Mouse (Mus musculus): ENCODE data around the gene Fam83f. TPM values are rescaled to one million over a fixed set of nuclear protein-coding genes. Genes with fewer than 3 reads are reported as not detected.

The Fam83f gene
- polyA plus RNA-seq, 1 experiment from 2014 or later, result 0.37 TPM

DNA sequence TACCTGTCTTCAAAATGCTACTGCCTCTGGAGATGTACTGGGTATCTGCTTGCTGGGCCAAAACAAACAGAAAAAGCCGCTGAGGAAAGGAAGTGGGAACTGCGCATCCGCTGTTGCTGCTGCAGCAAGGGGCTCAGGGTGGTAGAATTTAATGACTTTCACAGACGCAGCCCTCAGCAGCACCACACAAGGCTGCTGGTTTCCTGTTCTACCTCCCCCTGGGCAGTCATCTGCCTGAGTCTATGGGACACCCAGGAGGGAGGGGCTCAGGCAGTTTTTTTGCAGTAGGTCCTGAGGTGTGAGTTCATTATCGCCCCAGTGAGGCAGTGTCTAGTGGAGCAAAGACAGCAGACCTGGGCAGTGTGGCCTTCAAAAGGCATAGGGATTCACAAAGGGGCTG is 25.9 kb downstream of the Fam83f start:
- no peak overlapping the region for H3K27ac ChIP-seq
- no peak overlapping the region for H3K4me3 ChIP-seq
- WGBS, result 70% methylated on average over 5 of the region's 5 CpGs
- no peaks in the 10 kb centered on the region for H3K9me3 ChIP-seq
- no peaks in the 10 kb centered on the region for H3K36me3 ChIP-seq (replicated peaks)
- no peaks in the 10 kb centered on the region for H3K27me3 ChIP-seq (ENCODE audit: poor library complexity, severe bottlenecking)
- DNase-seq (ENCODE audit: extremely low spot score, low spot score), result no peak
- peaks cover 24% of the 10 kb centered on the region for H3K4me1 ChIP-seq

DNA sequence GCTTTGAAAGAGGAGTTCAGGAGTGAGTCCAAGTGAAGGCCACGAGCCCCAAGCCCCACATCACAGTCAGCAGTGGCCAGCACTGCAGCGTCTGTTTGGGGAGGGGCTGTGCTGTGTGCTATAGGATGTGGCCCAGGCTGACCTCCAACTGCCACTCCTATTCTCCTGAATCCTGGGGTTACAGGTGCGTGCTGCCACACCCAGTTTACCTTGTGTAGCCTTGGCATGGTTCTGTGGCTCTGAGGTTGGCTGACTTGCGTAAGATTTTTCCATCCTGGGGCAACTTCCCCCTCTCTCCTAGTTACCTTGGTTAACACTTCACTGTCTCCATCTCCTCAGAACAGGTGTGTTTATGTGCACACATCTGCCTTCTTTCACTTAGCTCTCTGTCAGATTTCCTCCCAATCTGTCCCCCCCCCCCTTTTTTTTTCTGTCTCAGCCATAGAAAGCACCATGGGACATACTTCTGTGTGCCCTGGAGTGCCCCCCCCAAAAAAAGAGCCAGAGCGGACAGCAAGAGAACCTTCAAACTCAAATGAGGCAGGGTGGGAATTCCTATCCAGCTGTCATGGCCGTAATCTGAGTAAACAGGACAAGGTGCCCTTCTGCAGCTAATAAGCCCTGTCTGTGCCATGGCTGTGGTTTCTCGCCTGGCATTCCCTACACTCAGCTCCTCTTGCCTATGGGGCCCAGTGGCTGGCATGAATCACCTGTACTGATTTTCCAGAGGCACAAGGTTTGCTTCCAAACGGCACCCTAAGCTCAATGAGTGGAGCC is 30.0 kb downstream of the Fam83f start:
- WGBS, result 77% methylated on average over 8 of the region's 8 CpGs
- Histone ChIP-seq H3K4me1 (peaks cover 19% of the 10 kb centered on the region), H3K36me3 (replicated peaks) (no peaks in the 10 kb centered on the region), H3K27ac (no peak overlapping the region), H3K4me3 (no peak overlapping the region), H3K9me3 (no peaks in the 10 kb centered on the region), H3K27me3 (ENCODE audit: poor library complexity, severe bottlenecking) (no peaks in the 10 kb centered on the region)
- DNase-seq (ENCODE audit: extremely low spot score, low spot score), result no peak

GRCm38 (mm10) chr15:80702910-80703309 is 31.3 kb downstream of the Fam83f start:
- Histone ChIP-seq H3K27ac (no peak overlapping the region), H3K9me3 (no peaks in the 10 kb centered on the region), H3K4me3 (no peak overlapping the region), H3K4me1 (peaks cover 22% of the 10 kb centered on the region), H3K36me3 (replicated peaks) (no peaks in the 10 kb centered on the region), H3K27me3 (ENCODE audit: poor library complexity, severe bottlenecking) (no peaks in the 10 kb centered on the region)
- no peak for DNase-seq (ENCODE audit: extremely low spot score, low spot score)
- 91% methylated on average over 5 of the region's 5 CpGs for WGBS

- Histone ChIP-seq H3K9me3 (no peaks in the 10 kb centered on the region), H3K4me1 (peaks cover 17% of the 10 kb centered on the region), H3K27ac (no peak overlapping the region), H3K27me3 (ENCODE audit: poor library complexity, severe bottlenecking) (no peaks in the 10 kb centered on the region), H3K4me3 (no peak overlapping the region; the same call in 1 of the 2 replicates), H3K36me3 (replicated peaks) (no peaks in the 10 kb centered on the region)
- WGBS, result 92% methylated on average over 2 of the region's 2 CpGs
- no peak for DNase-seq (ENCODE audit: extremely low spot score, low spot score)
Observed at GRCm38 (mm10) chr15:80703495-80703894, 31.8 kb downstream of the Fam83f start.

DNA sequence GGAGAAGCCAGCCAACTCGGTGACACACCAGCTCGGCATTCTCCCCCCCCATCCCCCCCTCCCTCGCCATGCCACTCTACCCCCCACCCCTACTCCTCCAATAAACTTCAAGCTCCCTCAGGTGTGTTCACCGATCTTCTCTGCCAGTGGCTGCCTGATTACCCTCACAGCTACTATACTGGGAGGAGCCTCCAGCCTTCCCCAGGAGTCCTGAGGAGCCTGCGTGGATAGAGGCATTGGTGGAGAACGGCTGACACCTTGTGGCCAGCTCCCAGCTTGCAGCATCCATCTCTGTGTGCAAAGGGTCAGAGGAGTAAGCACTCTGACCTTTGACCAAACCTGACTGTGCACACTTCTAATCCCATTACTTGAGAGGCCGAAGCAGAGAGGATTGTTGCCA is 32.6 kb downstream of the Fam83f start:
- Histone ChIP-seq H3K4me3 (no peak overlapping the region), H3K9me3 (no peaks in the 10 kb centered on the region), H3K36me3 (replicated peaks) (no peaks in the 10 kb centered on the region), H3K27me3 (ENCODE audit: poor library complexity, severe bottlenecking) (no peaks in the 10 kb centered on the region), H3K4me1 (peaks cover 17% of the 10 kb centered on the region), H3K27ac (no peak overlapping the region)
- DNase-seq (ENCODE audit: extremely low spot score, low spot score), result peak; percentile 80
- WGBS, result 5% methylated on average over 7 of the region's 7 CpGs

DNA sequence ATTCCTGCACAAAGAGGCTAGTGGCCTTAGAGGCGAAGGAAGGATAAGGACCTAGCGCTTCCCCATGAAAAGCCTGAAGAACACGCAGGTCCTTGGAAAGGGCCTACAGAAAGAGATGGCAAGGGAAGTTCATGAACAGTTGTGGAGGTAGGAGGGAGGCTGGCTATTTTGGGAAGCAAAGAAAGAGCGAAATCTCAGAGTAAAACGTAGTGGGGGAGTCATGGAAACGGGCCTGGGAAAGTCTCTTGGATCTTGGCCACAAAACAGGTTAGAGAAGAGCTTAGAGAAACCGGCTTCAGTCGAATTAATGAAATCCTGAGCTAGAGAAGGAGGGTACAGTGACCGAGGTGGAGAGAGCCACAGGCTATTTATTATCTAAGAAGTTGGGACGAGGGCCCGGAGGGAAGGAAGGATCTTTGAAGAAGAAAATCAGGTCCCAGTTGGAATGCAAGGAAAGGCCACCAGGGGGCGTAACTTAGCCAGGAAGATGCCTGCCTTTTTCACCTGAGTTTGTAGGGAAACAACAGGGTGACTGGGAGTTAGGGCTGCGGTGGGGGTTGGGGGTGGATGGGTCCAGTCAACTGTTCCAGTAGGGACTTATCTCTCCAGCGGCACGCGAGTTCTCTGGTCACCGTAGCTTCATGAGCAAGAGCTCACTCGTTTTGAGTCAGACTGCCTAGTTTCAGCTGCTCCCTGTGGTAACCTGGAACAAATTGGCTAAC is 34.3 kb downstream of the Fam83f start:
- Histone ChIP-seq H3K4me1 (peaks cover 26% of the 10 kb centered on the region), H3K9me3 (no peaks in the 10 kb centered on the region), H3K4me3 (peak overlapping the region; percentile 45), H3K27me3 (ENCODE audit: poor library complexity, severe bottlenecking) (no peaks in the 10 kb centered on the region), H3K27ac (peak overlapping the region; percentile 78), H3K36me3 (replicated peaks) (no peaks in the 10 kb centered on the region)
- DNase-seq (ENCODE audit: extremely low spot score, low spot score), result peak; percentile 85
- 32% methylated on average over 18 of the region's 18 CpGs for WGBS

GRCm38 (mm10) chr15:80706596-80706995 is 34.9 kb downstream of the Fam83f start:
- H3K4me3 ChIP-seq, result peak overlapping the region; percentile 45
- H3K36me3 ChIP-seq (replicated peaks), result no peaks in the 10 kb centered on the region
- no peaks in the 10 kb centered on the region for H3K27me3 ChIP-seq (ENCODE audit: poor library complexity, severe bottlenecking)
- DNase-seq (ENCODE audit: extremely low spot score, low spot score), result no peak
- H3K27ac ChIP-seq, result peak overlapping the region; percentile 78
- 42% methylated on average over 11 of the region's 11 CpGs for whole genome bisulfite sequencing
- H3K9me3 ChIP-seq, result no peaks in the 10 kb centered on the region
- peaks cover 26% of the 10 kb centered on the region for H3K4me1 ChIP-seq

DNA sequence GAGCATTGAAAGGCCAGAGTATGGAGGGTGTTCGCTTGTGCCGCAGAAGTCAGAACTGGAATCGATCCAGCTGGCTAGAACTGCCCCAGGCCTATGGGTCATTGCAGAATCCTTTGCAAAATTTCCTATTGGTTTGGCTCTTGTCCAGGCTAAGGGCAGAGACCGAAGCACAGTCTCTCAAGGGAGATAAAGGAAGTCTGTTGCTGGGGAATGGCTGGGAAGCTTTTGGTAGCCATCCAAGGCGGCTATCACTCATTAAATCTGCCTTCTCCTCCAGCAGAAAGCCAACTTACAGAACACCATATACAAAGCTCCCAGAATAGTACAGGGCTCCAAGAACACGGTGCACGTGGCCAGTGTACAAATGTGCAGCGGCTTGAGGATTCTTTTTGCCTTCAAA is 35.4 kb downstream of the Fam83f start:
- Histone ChIP-seq H3K27ac (no peak overlapping the region), H3K4me3 (no peak overlapping the region), H3K27me3 (ENCODE audit: poor library complexity, severe bottlenecking) (no peaks in the 10 kb centered on the region), H3K4me1 (peaks cover 31% of the 10 kb centered on the region), H3K36me3 (replicated peaks) (no peaks in the 10 kb centered on the region), H3K9me3 (no peaks in the 10 kb centered on the region)
- 89% methylated on average over 8 of the region's 8 CpGs for WGBS
- DNase-seq (ENCODE audit: extremely low spot score, low spot score), result no peak

GRCm38 (mm10) chr15:80709593-80709992 is 37.9 kb downstream of the Fam83f start:
- no peak overlapping the region for H3K27ac ChIP-seq
- peaks cover 30% of the 10 kb centered on the region for H3K4me1 ChIP-seq
- H3K36me3 ChIP-seq (replicated peaks), result no peaks in the 10 kb centered on the region
- no peak overlapping the region for H3K4me3 ChIP-seq
- WGBS, result 68% methylated on average over 6 of the region's 6 CpGs
- H3K9me3 ChIP-seq, result no peaks in the 10 kb centered on the region
- no peak for DNase-seq (ENCODE audit: extremely low spot score, low spot score)
- peaks cover 5% of the 10 kb centered on the region; the same call in 1 of the 2 replicates for H3K27me3 ChIP-seq (ENCODE audit: poor library complexity, severe bottlenecking)

- Histone ChIP-seq H3K27ac (no peak overlapping the region; the same call in 1 of the 2 replicates), H3K27me3 (ENCODE audit: poor library complexity, severe bottlenecking) (peaks cover 5% of the 10 kb centered on the region; the same call in 1 of the 2 replicates), H3K4me1 (peaks cover 30% of the 10 kb centered on the region), H3K4me3 (peak overlapping the region; percentile 95), H3K9me3 (no peaks in the 10 kb centered on the region), H3K36me3 (replicated peaks) (no peaks in the 10 kb centered on the region)
- 19% methylated on average over 5 of the region's 5 CpGs for WGBS
- DNase-seq (ENCODE audit: extremely low spot score, low spot score), result no peak
Observed at GRCm38 (mm10) chr15:80710257-80710607, 38.6 kb downstream of the Fam83f start.

DNA sequence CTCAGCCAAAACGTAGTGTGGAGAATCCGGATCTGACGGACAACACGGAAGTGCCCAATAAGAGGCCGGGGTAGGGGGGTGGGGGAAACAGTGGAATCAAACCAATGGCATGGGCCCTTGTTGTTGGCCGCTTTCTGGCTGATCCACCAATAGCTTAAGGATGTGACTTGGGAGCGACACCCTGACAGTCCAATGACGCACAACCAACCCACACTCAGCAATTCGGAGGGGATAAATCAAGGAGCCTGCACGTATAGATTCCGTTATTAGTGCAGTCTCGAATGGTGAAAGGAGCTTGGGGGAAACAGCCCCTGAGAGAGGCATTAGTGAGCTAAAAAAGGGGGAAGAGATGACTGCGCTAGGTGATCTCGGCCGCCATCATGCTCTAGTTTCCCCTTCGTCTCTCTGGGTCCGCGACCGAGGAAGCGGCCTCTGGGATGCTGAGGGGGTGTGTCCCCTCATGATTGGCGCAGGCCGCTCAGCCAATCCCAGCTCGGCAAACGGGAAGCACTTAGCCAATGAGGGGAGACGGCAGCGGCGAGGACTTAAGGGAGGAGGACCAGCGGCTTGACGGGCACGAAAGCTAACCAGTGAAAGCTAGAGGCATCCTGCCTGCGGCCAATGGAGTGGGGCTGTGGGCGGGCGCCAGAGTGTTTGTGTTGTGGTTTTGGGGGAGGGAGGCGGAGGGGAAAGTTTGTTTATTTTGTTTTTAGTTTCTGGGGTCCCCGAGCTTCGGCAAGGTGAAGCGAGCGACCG is 39.1 kb downstream of the Fam83f start, which contains the start of gene Tnrc6b:
Gene Tnrc6b, plus strand, starts transcription at position 706 of the 756 bp plus-strand sequence.
- Histone ChIP-seq H3K4me3 (peak within 1 kb of the TSS; percentile 95), H3K9me3 (no peaks in the 10 kb centered on the region), H3K4me1 (peaks cover 30% of the 10 kb centered on the region), H3K27ac (peak within 1 kb of the TSS; percentile 91), H3K27me3 (ENCODE audit: poor library complexity, severe bottlenecking) (peaks cover 5% of the 10 kb centered on the region; the same call in 1 of the 2 replicates), H3K36me3 (replicated peaks) (no peaks in the 10 kb centered on the region)
- under 1% methylated on average over 39 of the region's 39 CpGs for WGBS
- DNase-seq (ENCODE audit: extremely low spot score, low spot score), result peak; percentile 99

DNA sequence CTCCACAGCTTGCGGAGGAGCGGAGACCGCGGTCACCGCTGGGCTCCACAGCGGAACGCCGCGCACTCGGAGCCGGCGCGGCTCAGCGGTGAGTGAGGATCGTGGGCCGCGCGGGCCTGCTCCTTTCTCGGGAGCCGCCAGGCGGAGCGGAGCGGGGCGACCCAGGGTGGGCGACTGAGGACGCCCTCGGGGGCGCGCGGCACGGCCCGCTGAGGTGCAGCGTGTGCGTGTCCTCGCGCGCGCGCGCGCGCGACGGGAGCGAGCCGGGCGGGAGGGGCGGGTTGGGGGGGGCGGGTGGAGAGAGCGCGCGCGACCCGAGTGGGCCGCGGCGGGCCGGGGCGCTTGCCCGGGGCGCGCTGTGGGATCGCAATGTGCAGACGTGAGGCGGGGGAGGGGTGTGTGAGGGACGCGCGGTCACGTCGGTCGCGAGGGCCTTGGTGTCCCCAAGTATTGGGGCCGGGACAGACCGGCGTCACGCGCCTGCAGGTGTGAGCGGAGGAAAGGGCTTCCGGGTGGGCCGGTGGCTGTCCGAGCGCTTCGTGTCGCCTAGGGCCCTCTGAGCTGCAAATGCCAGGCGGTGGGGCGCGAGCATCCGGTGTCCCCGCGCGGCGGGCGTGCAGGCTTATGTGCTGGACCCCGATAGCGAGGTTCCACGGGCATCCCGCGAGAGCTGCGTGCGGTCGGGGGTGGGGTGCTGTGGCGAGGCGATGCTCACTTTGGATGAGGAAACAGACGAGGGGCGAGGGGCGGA is 39.9 kb downstream of the Fam83f start:
- peak; percentile 61 for DNase-seq (ENCODE audit: extremely low spot score, low spot score)
- no peaks in the 10 kb centered on the region for H3K9me3 ChIP-seq
- peak overlapping the region; percentile 91 for H3K27ac ChIP-seq
- no peaks in the 10 kb centered on the region for H3K36me3 ChIP-seq (replicated peaks)
- peaks cover 5% of the 10 kb centered on the region; the same call in 1 of the 2 replicates for H3K27me3 ChIP-seq (ENCODE audit: poor library complexity, severe bottlenecking)
- peak overlapping the region; percentile 95 for H3K4me3 ChIP-seq
- H3K4me1 ChIP-seq, result peaks cover 23% of the 10 kb centered on the region
- WGBS, result under 1% methylated on average over 105 of the region's 106 CpGs

All from forebrain, embryonic 10.5 days (tissue).